Mouse (Mus musculus) retina, embryonic 14.5 days (tissue): ENCODE measurements around the gene Klhl12.
"Not testable (repeated sequence)": the region's sequence is repeated elsewhere in the genome, so short reads cannot be mapped to it uniquely, and the experiment has no call there.

ENCODE experiments used
- DNase-seq: peaks from one replicate; pipeline ENCODE4 v3.0.0-alpha.2; 2015; ENCODE audit warnings: low spot score

Klhl12 gene

GRCm38 (mm10) chr1:134448537-134448936 is 6.8 kb upstream of the Klhl12 start:
- not testable (repeated sequence) for DNase-seq

- DNase-seq = no peak
Observed at GRCm38 (mm10) chr1:134450201-134450600, 5.1 kb upstream of the Klhl12 start.

- peak; percentile 72 for DNase-seq
Observed at GRCm38 (mm10) chr1:134450986-134451385, 4.3 kb upstream of the Klhl12 start.

- no peak for DNase-seq
Observed at GRCm38 (mm10) chr1:134456060-134456459, 729 bp downstream of the Klhl12 start.

- DNase-seq = no peak
Observed at GRCm38 (mm10) chr1:134458139-134458727, 2.9 kb downstream of the Klhl12 start.

GRCm38 (mm10) chr1:134460294-134461284 is 5.3 kb downstream of the Klhl12 start:
- no peak for DNase-seq

- DNase-seq = no peak
Observed at GRCm38 (mm10) chr1:134484623-134485022, 29.3 kb downstream of the Klhl12 start.

GRCm38 (mm10) chr1:134490903-134491801 is 35.8 kb downstream of the Klhl12 start:
- DNase-seq = no peak

- no peak for DNase-seq
Observed at GRCm38 (mm10) chr1:134492276-134492675, 36.9 kb downstream of the Klhl12 start.

- DNase-seq = no peak
Observed at GRCm38 (mm10) chr1:134493496-134493895, 38.2 kb downstream of the Klhl12 start.

GRCm38 (mm10) chr1:134493956-134494355 is 38.6 kb downstream of the Klhl12 start:
- no peak for DNase-seq

- peak; percentile 99 for DNase-seq
Observed at GRCm38 (mm10) chr1:134494428-134495215, 39.3 kb downstream of the Klhl12 start, which contains the start of gene Rabif. Rabif (plus strand) TSS chr1:134494648.

GRCm38 (mm10) chr1:134495216-134495539 is 39.8 kb downstream of the Klhl12 start:
- no peak for DNase-seq

GRCm38 (mm10) chr1:134495991-134496390 is 40.7 kb downstream of the Klhl12 start:
- no peak for DNase-seq

- DNase-seq = no peak
Observed at GRCm38 (mm10) chr1:134500916-134501315, 45.6 kb downstream of the Klhl12 start.

GRCm38 (mm10) chr1:134506201-134506600 is 50.9 kb downstream of the Klhl12 start:
- DNase-seq = no peak

- DNase-seq = no peak
Observed at GRCm38 (mm10) chr1:134510018-134510417, 54.7 kb downstream of the Klhl12 start.

- peak; percentile 41 for DNase-seq
Observed at GRCm38 (mm10) chr1:134512183-134512582, 56.9 kb downstream of the Klhl12 start.

- no peak for DNase-seq
Observed at GRCm38 (mm10) chr1:134512584-134512983, 57.3 kb downstream of the Klhl12 start.

- peak; percentile 58 for DNase-seq
Observed at GRCm38 (mm10) chr1:134513312-134513860, 58.1 kb downstream of the Klhl12 start.
